In the genomic region with DNA sequence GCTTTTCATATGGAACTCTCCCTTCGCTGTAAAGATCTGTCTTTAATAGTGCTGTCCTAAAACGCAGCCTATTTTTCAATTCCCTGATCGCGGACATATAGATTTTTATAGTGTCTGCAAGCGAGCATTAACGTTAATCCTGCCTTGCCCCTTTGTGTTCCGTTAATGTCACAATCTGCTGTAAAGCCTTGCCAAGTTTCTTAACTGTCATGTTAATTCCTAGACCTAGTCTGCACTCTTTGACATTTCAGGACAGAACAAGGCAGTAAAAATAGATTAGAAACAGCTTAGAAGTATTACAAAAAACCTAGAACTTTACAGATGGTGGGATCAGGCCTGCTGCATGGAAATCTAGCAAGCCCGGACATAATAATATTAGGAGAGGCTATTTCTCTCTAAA, we compare ENCODE assay signal across 10 mouse cellular contexts.
A peak's percentile ranks its signal among the peaks of the same experiment; 100 is the strongest.
DNase-seq lines count a peak whose midpoint lies in the region; ATAC-seq and TF ChIP-seq lines count a peak whose summit lies in the region.
"Had no signal": no experiment of that assay in that cellular context is flagged by ENCODE, and none has a peak within 500 bp of the region (broad histone marks: within the 10 kb centered on the region; RNA-seq: fewer than 3 reads in every experiment).

No protein-coding gene starts in this region.

- H3K4me1 ChIP-seq in heart, embryonic 10.5 days, result peaks cover 22% of the 10 kb centered on the region
- peaks cover 10% of the 10 kb centered on the region for H3K4me1 ChIP-seq in testis, adult 2 months (ENCODE audit: control insufficient read depth, insufficient read depth, low read length)
- peaks cover 31% of the 10 kb centered on the region for H3K4me1 ChIP-seq in limb, embryonic 15.5 days

- 57% methylated on average over 8 of the region's 8 CpGs for WGBS in heart, embryonic 10.5 days
- WGBS in limb, embryonic 15.5 days, result 18% methylated on average over 8 of the region's 8 CpGs

- TF ChIP-seq CTCF in testis, adult 2 months (IDR thresholded peaks at IDR 0.05; ENCODE audit: control insufficient read depth, insufficient read depth, insufficient replicate concordance, low read depth, low read length), result no peak

- H3K9ac ChIP-seq in limb, embryonic 15.5 days, result no peak overlapping the region

- no peak for DNase-seq in heart, embryonic 10.5 days (ENCODE audit: low spot score)
- DNase-seq in heart, adult 8-10 months (ENCODE audit: low spot score), result no peak
- DNase-seq in testis, postnatal 14 days (ENCODE audit: low spot score), result no peak
- DNase-seq in adipocyte (ENCODE audit: low spot score), result no peak
- no peak for DNase-seq in cerebellum, adult 11 months
- DNase-seq in thymus, postnatal 10 days (ENCODE audit: low spot score in 2 of 2), result no peak
- DNase-seq: kidney, postnatal 14 days had no signal

- H3K4me3 ChIP-seq in heart, embryonic 10.5 days, result peak overlapping the region; percentile 58
- H3K4me3 ChIP-seq in testis, adult 2 months (ENCODE audit: control insufficient read depth, low read depth, low read length), result no peak overlapping the region
- H3K4me3 ChIP-seq in limb, embryonic 15.5 days, result no peak overlapping the region

- no peaks in the 10 kb centered on the region; the same call in 1 of the 2 replicates for H3K27me3 ChIP-seq in heart, embryonic 10.5 days (ENCODE audit: insufficient read depth, poor library complexity, severe bottlenecking)
- H3K27me3 ChIP-seq in testis, adult 2 months (ENCODE audit: control insufficient read depth, insufficient read depth, low read length), result no peaks in the 10 kb centered on the region
- H3K27me3 ChIP-seq in limb, embryonic 15.5 days, result 0 out of 2 replicates have a peak, but pooled peaks cover 5% of the 10 kb centered on the region

- no peak for ATAC-seq in limb, embryonic 15.5 days (ENCODE audit: insufficient number of reproducible peaks, low FRiP score, low TSS enrichment, low read depth)

- H3K27ac ChIP-seq in heart, embryonic 10.5 days, result peak overlapping the region; percentile 80
- H3K27ac ChIP-seq in testis, adult 2 months (ENCODE audit: control insufficient read depth, insufficient read depth, low read depth, low read length), result 0 out of 2 replicates have a peak overlapping the region, but pooled peaks have one; percentile 45
- peak overlapping the region; percentile 50; the same call in 1 of the 2 replicates for H3K27ac ChIP-seq in limb, embryonic 15.5 days
- H3K27ac ChIP-seq: macrophage had no signal

- H3K4me2 ChIP-seq in limb, embryonic 15.5 days, result peak overlapping the region; percentile 59; the same call in 1 of the 2 replicates

- H3K9me3 ChIP-seq in heart, embryonic 10.5 days, result no peaks in the 10 kb centered on the region
- no peaks in the 10 kb centered on the region for H3K9me3 ChIP-seq in limb, embryonic 15.5 days

- H3K36me3 ChIP-seq in heart, embryonic 10.5 days, result no peaks in the 10 kb centered on the region
- H3K36me3 ChIP-seq in testis, adult 2 months (ENCODE audit: control insufficient read depth, insufficient read depth, low read length), result no peaks in the 10 kb centered on the region
- no peaks in the 10 kb centered on the region for H3K36me3 ChIP-seq in limb, embryonic 15.5 days

- TF ChIP-seq POLR2A in testis, adult 2 months (IDR thresholded peaks at IDR 0.05; ENCODE audit: control insufficient read depth, low read depth, low read length), result no peak
